Mouse (Mus musculus) retina, adult 2 months (tissue): Measurements from ENCODE around the gene Abcc4.
"Not testable (repeated sequence)": the region's sequence is repeated elsewhere in the genome, so short reads cannot be mapped to it uniquely, and the experiment has no call there.

ENCODE experiments used
- DNase-seq: peaks from one replicate; pipeline ENCODE4 v3.0.0-alpha.2; 2012; ENCODE audit warnings: low read depth, low spot score

The Abcc4 gene

GRCm38 (mm10) chr14:118678279-118678985 lies 27.6 kb downstream of the Abcc4 start:
- no peak for DNase-seq

DNA sequence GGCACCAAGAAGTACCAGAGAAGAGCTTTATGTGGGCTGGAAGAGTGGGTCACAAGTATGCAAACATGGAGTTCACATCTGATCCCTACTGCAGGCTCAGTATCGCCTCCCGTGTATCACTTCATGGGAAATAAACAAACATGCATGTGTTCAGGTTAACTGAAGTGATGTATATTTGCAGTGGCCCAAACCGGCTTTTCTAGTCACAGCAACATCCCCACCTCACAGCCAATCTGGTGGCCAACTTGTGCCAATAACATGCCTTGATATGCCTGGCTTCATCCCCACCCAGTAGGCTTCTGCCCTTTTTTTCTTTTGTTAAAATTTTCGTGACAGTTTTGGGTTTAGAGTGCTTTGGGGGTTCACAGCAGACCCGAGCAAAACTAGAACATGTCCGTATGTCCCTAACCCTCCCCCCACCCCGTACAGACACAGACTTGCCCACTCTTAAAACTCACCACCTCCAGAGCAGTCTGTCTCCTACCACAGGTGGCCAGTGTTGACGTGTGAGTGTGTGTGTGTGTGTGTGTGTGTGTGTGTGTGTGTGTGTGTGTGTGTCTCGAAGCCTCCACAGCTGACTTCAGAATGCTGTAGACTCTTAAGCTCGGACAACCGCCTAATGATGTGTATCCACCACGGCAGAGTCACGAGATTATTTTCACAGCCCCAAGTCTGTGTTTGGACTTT lies 29.6 kb downstream of the Abcc4 start:
- no peak for DNase-seq

DNA sequence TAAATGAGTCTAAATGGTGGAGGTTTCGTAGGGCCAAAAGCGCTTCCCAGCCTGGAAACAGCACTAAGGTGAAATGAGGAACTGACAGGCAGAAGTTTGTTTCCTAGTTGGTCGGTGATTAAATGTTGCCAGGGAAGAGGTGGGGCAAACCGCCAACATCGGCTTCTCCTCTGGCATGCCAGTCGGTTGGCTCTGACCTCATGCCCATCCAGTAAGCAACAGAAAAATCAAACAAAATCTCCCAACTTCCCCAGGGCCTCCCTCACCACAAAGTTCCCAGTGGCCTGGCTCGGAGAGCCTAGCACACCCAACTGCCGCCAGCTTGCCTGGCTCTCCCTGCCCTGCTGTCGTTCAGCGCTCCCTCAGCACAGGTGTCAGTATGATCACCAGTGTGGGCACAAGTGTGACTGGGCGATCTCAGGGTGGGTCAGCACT lies 31.3 kb downstream of the Abcc4 start:
- no peak for DNase-seq

- no peak for DNase-seq
Observed at GRCm38 (mm10) chr14:118674224-118674623, 31.8 kb downstream of the Abcc4 start.

- no peak for DNase-seq
Observed at GRCm38 (mm10) chr14:118673501-118673900, 32.5 kb downstream of the Abcc4 start.

GRCm38 (mm10) chr14:118672931-118673330 lies 33.1 kb downstream of the Abcc4 start:
- not testable (repeated sequence) for DNase-seq

DNA sequence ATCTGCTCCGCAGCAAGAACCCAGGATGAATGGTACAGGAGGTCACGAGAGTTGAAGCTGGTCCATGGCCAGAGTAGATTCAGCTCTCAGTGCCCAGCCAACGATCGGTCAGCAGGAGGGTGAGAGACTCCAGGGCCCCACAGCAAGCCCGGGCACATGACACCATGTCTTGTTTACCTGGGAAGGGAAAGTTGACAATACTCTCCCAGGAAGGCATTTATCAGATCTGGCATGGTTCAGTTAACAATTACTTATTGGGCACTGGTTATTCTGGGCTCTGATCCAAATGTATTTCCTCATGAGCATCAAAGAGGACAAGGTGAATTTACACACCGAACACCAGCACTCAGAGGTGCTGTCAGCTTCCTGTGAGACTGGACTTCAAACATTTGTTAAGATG lies 38.5 kb downstream of the Abcc4 start:
- DNase-seq: no peak

- DNase-seq: no peak
Observed at GRCm38 (mm10) chr14:118664661-118665060, 41.4 kb downstream of the Abcc4 start.

DNA sequence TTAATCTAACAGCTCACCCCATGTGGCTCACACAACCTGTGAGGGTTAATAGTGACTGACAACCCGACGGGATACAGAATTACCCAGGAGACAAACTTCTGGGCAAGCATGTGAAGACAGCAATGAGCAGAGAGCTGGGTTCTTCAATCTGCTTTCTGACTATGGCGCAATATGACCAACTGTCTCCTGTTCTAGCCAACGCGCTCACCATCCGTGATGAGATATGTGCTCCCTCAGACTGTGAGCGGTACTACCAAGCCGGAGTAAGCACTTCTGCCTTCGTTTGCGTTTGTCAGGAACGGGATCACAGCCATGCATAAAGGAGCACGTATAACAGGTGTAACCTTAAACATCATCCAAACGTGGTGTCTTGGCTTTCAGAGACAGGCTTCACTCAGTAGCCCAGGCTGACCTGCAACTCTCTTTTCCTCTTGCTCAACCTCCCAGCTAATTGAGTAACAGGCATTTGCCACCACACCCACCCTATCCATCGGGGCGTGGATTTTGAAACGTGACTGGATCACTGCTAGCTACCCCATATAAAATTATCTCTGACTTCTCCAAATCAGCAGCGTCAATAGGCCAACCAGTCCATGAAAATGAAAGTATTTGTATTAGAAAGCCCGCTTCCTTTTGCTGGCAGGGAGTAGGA lies 43.3 kb downstream of the Abcc4 start:
- DNase-seq: no peak

GRCm38 (mm10) chr14:118662124-118662523 lies 43.9 kb downstream of the Abcc4 start:
- DNase-seq: no peak

DNA sequence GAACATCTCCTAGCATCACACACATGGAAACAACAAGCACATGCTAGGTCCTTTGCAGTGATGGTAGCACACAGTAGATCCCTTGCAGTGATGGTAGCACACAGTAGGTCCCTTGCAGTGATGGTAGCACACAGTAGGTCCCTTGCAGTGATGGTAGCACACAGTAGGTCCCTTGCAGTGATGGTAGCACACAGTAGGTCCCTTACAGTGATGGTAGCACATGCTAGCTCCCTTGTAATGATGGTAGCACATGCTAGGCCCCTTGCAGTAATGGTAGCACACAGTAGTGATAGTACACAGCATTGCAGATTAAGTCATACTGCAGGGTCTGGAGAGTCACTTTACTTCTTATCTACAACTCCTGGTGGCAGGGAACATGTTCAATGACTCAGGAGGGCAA lies 46.8 kb downstream of the Abcc4 start:
- no peak for DNase-seq

DNA sequence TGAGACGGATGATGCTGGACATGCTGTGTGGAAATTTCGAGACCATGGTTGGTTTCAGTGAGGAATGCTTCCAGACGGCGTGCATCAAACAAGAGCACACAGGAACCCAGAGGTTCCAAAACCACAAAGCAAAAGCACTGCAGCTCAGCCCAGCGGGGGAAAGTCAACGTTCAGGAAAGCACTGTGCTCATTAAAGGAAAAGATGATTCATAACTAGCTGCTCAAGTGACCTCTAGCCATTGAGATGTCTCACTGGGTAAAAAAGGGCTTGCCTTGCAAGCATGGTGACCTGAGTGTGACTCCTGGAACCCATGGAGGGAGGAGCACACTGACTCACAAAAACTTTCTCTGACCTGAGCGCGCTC lies 47.7 kb downstream of the Abcc4 start:
- DNase-seq: no peak

DNA sequence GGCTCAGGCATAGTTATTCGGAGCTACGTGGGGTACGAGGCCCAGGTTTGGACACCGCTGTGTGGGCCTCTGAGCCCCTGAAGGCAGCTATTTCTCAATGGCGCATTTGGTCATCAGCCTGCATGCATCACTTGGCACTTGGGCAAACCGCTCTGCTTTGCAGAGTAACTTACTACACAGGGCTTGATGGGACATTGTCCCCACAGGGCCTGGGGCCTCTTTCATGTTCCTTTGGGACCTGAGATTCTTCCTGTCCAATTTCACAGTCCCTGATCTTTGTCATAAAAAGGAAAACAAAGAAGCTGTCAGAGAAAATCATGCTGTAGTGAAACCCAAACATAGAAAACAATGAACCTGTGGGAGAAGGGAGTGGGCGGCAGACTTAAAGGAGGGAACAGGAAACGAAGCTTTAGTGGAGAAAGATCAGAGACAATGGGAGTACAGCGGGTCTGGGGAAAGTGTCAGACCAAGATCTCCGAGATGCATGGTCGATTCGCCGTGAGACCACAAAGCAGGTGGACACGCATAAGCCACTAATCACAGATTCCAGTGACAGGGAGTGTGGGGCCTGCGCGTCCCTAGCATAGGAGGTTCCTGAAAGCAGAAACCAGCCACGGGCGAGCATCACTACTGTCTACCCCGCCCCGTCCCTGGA lies 48.2 kb downstream of the Abcc4 start:
- DNase-seq: no peak

DNA sequence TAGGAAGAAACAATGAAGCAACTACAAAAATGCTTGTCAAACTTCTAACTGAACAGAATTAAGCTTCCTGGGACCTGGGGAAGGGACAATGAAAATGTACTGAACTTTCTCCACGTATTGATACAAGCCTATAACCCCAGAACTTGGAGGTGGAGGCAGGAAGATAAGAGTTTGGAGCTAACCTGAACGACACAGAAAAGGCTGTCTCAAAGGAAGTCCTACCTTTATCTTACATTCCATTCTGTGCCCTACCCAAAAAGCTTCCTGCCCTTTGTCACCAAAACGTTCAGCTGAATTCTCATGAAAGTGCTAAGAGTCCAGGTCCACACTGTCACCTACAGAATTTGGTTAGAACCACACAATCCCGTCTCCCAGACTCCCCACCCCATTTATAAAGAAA lies 48.8 kb downstream of the Abcc4 start:
- no peak for DNase-seq

DNA sequence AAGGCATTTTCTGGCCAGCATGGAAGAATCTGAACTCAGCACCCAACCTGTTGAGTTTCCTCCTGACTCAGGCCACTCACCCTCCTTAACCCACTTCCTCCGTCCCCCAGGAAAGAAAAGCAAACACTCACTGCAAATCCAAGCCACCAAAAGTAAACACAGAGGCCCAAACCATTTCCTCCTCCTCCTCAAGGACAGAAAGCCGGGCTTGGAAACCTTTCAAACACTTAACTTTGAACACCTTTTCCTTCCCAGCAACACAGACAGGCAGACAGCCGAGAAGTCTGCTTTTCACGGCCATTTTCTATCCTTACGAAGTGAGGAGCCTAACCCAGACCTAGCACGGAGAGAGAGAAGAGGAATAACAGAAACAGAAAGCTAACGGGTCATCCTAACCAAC lies 50.0 kb downstream of the Abcc4 start:
- no peak for DNase-seq

DNA sequence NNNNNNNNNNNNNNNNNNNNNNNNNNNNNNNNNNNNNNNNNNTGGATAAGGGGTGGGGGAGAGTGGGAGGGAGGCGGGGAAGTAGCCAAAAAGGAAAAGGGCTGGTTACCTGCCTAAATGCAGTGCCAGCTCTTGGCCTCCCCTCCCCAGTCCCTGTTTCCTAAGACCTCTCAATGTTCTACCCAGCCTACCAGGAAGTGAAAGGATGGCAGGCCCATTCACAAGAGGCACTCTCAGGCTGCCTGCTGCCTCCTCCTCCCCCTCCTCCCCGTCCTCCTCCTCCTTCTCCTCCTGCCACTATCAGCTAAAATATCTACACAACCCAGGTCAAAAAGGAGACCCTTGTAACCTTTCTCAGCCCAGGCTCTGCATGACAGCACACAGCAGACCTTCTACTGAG lies 51.1 kb downstream of the Abcc4 start:
- no peak for DNase-seq

DNA sequence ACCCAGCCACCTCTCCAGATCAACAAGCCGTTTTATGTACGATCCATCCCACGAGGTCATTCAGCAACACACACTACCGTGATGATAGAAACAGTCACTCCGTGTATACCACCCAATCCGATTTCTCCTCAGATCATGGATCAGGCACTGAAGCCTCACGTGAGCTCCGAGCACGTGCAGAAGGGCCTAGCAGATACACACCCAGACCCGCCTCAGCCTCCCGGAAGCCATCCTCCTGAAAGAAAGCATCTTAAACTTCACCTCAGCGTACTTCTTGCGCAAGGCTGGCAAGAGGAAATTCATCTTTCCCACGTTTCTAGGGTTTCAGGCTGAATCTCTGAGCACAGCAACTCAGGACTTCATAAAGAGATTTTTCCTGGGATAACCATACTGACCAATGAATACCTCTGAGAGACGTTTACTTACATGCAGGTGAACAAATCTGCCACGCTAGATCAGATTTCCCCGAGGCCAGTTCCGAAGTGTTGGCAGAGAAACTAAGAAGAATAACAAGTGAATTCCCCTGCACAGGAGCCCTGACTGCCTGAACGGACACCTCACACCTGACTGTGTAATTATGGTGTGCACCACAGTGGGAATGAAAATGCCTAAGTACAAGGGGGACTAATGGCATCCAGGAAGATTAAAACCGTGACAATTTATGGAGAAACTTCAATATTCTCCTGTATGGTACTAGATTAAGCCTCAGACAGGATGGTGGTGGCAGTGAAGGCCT lies 54.1 kb downstream of the Abcc4 start:
- no peak for DNase-seq

- no peak for DNase-seq
Observed at GRCm38 (mm10) chr14:118649895-118650256, 56.1 kb downstream of the Abcc4 start.

DNA sequence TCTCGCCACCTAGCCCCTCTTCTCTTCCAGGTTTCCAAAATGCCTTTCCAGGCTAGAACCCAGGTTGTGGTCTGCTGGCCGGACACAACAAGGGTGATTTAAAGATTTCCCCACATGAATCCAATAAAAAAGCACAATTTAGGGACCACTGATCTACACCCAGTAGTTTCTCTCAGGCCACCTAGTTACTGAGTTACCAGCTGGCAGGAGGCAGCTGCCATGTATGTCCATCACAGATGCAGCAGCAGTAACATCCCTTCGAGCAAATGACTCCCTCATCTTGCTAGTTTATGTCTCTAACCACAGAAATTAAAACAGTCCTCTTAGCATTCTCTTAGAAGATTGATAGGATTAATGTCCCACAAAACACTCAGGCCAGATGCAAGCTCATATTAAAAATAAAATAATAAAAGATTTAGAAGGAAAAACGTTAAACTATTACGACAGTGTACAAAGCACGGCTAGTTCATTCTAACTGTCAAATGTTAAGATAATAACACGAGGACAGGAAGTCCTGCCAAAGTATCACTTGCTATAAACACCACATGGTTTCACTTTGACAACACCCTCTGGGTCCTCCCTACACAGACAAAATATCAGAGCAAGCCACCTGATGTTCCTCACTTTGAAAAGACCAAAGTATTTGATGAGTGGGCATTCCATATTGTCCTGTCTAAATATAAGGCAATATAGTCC lies 56.7 kb downstream of the Abcc4 start:
- no peak for DNase-seq

DNA sequence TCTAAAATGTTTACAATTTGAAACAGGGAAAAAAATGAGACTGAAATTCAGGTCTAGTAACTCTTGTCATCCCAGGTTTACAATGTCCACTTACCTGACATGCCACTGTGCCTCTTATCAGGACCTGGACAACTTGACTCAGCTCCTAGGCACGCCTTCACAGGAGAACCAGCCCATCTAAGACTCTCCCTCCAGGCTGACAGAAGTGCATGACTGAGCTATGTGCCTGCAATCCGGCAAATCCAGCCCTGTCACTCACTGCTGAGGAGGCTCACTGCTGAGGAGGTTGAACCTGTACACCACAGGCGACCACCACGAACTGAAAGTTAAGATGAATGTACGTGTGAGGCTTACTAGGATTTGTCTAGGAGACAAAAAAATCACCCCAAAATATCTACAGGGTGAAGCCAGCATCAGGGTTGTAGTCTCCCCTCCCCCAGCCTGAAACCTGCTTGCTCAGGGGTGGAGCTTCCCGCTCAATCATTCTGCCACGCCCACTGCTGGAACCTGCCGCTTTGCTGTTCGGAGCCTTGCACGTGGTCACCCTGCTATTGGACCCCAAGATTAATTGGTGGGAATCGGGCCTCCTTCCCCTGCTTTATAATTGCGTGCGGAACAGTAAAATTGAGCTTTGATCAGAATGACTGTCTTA lies 63.0 kb downstream of the Abcc4 start:
- not testable (repeated sequence) for DNase-seq

GRCm38 (mm10) chr14:118642140-118642539 lies 63.9 kb downstream of the Abcc4 start:
- DNase-seq: no peak
